Mouse (Mus musculus) testis, adult 2 months (tissue): ENCODE results near the gene Tob2.

ENCODE experiments used
- CTCF ChIP-seq: fragments of 200-500 bp; IDR thresholded peaks from 2 replicates; pipeline ENCODE4 v1.5.1; 2012; ENCODE audit warnings: low read depth, mild to moderate bottlenecking, inconsistent platforms, low read length, moderate library complexity; ENCODE audit not compliant: control insufficient read depth, insufficient read depth, insufficient replicate concordance
- POLR2A ChIP-seq: fragments of 200-500 bp; IDR thresholded peaks from 2 replicates; pipeline ENCODE4 v1.6.1; 2012; ENCODE audit warnings: low read depth, mild to moderate bottlenecking, inconsistent platforms, low read length, moderate library complexity; ENCODE audit not compliant: control insufficient read depth

- no peak for TF ChIP-seq CTCF
- TF ChIP-seq POLR2A, result no peak
Observed at GRCm38 (mm10) chr15:81812287-81812686, 46.3 kb downstream of the Tob2 start.
